ENCODE assay signal across 7 mouse cellular contexts in the genomic region with DNA sequence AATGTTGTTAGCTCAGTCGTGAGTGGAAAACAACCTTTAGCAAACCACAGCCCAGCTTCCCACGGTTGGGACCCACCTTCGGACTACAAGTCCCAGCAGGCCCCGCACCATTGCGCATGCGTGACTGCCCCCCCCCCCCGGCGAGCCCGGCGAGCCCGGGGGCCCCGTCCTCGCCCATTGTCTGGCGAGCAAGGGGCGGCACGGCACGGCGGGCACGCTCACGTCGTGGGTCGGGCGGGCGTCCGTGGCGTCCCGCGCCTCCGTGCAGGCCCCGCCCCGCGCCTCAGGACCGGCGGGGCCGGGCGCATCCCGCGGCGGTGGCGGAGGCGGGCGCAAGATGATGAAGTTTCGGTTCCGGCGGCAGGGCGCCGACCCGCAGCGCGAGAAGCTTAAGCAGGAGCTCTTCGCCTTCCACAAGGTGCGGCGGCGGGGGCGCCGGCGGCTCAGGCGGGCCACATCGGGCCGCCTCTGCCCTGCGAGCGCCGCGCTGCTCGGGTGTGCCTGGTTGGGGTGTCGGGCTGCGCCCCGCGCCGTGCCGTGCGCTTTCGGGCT. TPM values are rescaled to one million over a fixed set of nuclear protein-coding genes. Genes with fewer than 3 reads are reported as not detected.
A peak's percentile ranks its signal among the peaks of the same experiment; 100 is the strongest.
DNase-seq lines count a peak whose midpoint lies in the region; ATAC-seq lines count a peak whose summit lies in the region.

TSS of gene Llgl1 (plus strand) at position 200 of the 552 bp plus-strand sequence.

- H3K9me3 ChIP-seq in embryonic facial prominence, embryonic 10.5 days: no peaks in the 10 kb centered on the region
- no peaks in the 10 kb centered on the region for H3K9me3 ChIP-seq in limb, embryonic 11.5 days (ENCODE audit: control insufficient read depth, low read length)
- H3K9me3 ChIP-seq in midbrain, embryonic 14.5 days (ENCODE audit: control insufficient read depth, low read length): no peaks in the 10 kb centered on the region

- H3K36me3 ChIP-seq in embryonic facial prominence, embryonic 10.5 days (replicated peaks): peaks cover 30% of the 10 kb centered on the region
- 0 out of 2 replicates have a peak, but pooled peaks cover 2% of the 10 kb centered on the region for H3K36me3 ChIP-seq in limb, embryonic 11.5 days (ENCODE audit: control insufficient read depth, insufficient read depth, low read length)
- H3K36me3 ChIP-seq in midbrain, embryonic 14.5 days (ENCODE audit: control insufficient read depth, insufficient read depth, low read length): peaks cover 5% of the 10 kb centered on the region

- H3K27ac ChIP-seq in embryonic facial prominence, embryonic 10.5 days (replicated peaks): peak within 1 kb of the TSS; percentile 97
- H3K27ac ChIP-seq in limb, embryonic 11.5 days (replicated peaks; ENCODE audit: low read depth, low read length): peak within 1 kb of the TSS; percentile 83
- peak within 1 kb of the TSS; percentile 91 for H3K27ac ChIP-seq in midbrain, embryonic 14.5 days (replicated peaks; ENCODE audit: low read depth, low read length)

- H3K27me3 ChIP-seq in embryonic facial prominence, embryonic 10.5 days (replicated peaks; ENCODE audit: low read depth, poor library complexity, severe bottlenecking): no peaks in the 10 kb centered on the region
- H3K27me3 ChIP-seq in limb, embryonic 11.5 days (ENCODE audit: control insufficient read depth, insufficient read depth, low read length): no peaks in the 10 kb centered on the region
- H3K27me3 ChIP-seq in midbrain, embryonic 14.5 days (ENCODE audit: control insufficient read depth, insufficient read depth, low read length): no peaks in the 10 kb centered on the region

- H3K9ac ChIP-seq in limb, embryonic 11.5 days (ENCODE audit: low read length): peak within 1 kb of the TSS; percentile 94
- H3K9ac ChIP-seq in midbrain, embryonic 14.5 days (replicated peaks; ENCODE audit: low read length): peak within 1 kb of the TSS; percentile 90

- H3K4me1 ChIP-seq in embryonic facial prominence, embryonic 10.5 days: peaks cover 47% of the 10 kb centered on the region
- peaks cover 10% of the 10 kb centered on the region for H3K4me1 ChIP-seq in limb, embryonic 11.5 days (ENCODE audit: control insufficient read depth, insufficient read depth, low read length)
- H3K4me1 ChIP-seq in midbrain, embryonic 14.5 days (ENCODE audit: control insufficient read depth, insufficient read depth, low read length): peaks cover 37% of the 10 kb centered on the region

- peak; percentile 71 for ATAC-seq in granulocyte monocyte progenitor cell, adult 5-6 weeks (replicated peaks; ENCODE audit: poor library complexity, severe bottlenecking)
- ATAC-seq in limb, embryonic 11.5 days (ENCODE audit: insufficient number of reproducible peaks, low FRiP score, low TSS enrichment, low read depth): peak; percentile 85
- ATAC-seq in midbrain, embryonic 14.5 days (ENCODE audit: low FRiP score, low TSS enrichment): peak; percentile 86

- peak within 1 kb of the TSS; percentile 92 for H3K4me3 ChIP-seq in embryonic facial prominence, embryonic 10.5 days
- peak within 1 kb of the TSS; percentile 83 for H3K4me3 ChIP-seq in limb, embryonic 11.5 days (ENCODE audit: low read depth, low read length)
- peak within 1 kb of the TSS; percentile 86 for H3K4me3 ChIP-seq in midbrain, embryonic 14.5 days (replicated peaks; ENCODE audit: low read depth, low read length)

- peak within 1 kb of the TSS; percentile 78 for H3K4me2 ChIP-seq in limb, embryonic 11.5 days (ENCODE audit: low read depth, severe bottlenecking)
- H3K4me2 ChIP-seq in midbrain, embryonic 14.5 days (ENCODE audit: low read length): peak within 1 kb of the TSS; percentile 95

- WGBS in embryonic facial prominence, embryonic 10.5 days: under 1% methylated on average over 73 of the region's 73 CpGs
- under 1% methylated on average over 55 of the region's 73 CpGs for WGBS in limb, embryonic 11.5 days
- WGBS in midbrain, embryonic 14.5 days: under 1% methylated on average over 73 of the region's 73 CpGs

- peak; percentile 96 for DNase-seq in adrenal gland, postnatal 14 days
- peak; percentile 99 for DNase-seq in embryonic facial prominence, embryonic 10.5 days (ENCODE audit: low spot score)
- DNase-seq in kidney, adult 11 months: peak; percentile 83
- DNase-seq in limb, embryonic 11.5 days (ENCODE audit: low spot score): peak; percentile 98
- DNase-seq in midbrain, embryonic 14.5 days: peak; percentile 96
- DNase-seq in spleen, adult 18-20 months: peak; percentile 73 to 77

RNA-seq across cellular contexts. Expression of gene Llgl1, which starts in this region (rescaled TPM):
- 23.7 and 28.8 TPM in 2 replicates for total RNA-seq in adrenal gland, postnatal 14 days (2021)
- 125 and 133 TPM in 2 replicates for polyA plus RNA-seq in embryonic facial prominence, embryonic 10.5 days (2016; fragmentation: Nextera tagmentation; extraction: Ambion mirVana)
- total RNA-seq in granulocyte monocyte progenitor cell, adult 5-6 weeks (2014; fragmentation: Nextera tagmentation): 11.2 and 11.8 TPM in 2 replicates
- total RNA-seq in granulocyte monocyte progenitor cell, adult 5-6 weeks (2017): 3.2 TPM in 2 replicates
- 98.5 and 102 TPM in 2 replicates for polyA plus RNA-seq in limb, embryonic 11.5 days (2014; fragmentation: Nextera tagmentation; extraction: Ambion mirVana)
- 49.6 and 63.8 TPM in 2 replicates for polyA plus RNA-seq in midbrain, embryonic 14.5 days (2014; fragmentation: Nextera tagmentation; extraction: Ambion mirVana)

Comparison
In these comparisons a context has a peak if more than half of its experiments do, and no peak if none do; other contexts are left out.
1. Peak in every context shown above with its lines: DNase-seq, ATAC-seq, H3K4me3 ChIP-seq and H3K27ac ChIP-seq.